In the genomic region with DNA sequence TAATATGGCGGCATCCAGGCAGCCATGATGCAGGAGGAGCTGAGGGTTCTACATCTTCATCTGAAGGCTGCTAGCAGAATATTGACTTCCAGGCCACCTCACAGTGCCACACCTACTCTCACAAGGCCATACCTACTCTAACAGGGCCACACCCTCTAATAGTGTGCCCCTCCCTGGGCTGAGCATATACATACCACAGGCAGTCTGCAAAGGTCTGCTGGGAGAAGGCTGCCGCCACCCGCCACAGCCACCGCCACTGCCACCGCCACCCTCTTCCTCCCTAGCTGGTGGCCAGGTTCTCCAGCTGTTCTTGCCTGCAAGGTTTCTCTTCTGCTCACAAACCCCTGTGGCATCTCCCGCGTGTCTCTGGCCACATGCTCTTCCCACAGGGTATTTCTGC, we compare ENCODE assay signal across 15 mouse cellular contexts. TPM values are rescaled to one million over a fixed set of nuclear protein-coding genes. Genes with fewer than 3 reads are reported as not detected.
A peak's percentile ranks its signal among the peaks of the same experiment; 100 is the strongest.
DNase-seq lines count a peak whose midpoint lies in the region; ATAC-seq and TF ChIP-seq lines count a peak whose summit lies in the region.
"Had no signal": no experiment of that assay in that cellular context is flagged by ENCODE, and none has a peak within 500 bp of the region (broad histone marks: within the 10 kb centered on the region; RNA-seq: fewer than 3 reads in every experiment).

No protein-coding gene starts in this region.

- H3K9me3 ChIP-seq in stomach, embryonic 14.5 days (ENCODE audit: control insufficient read depth, low read depth, low read length) = no peaks in the 10 kb centered on the region
- H3K9me3 ChIP-seq in forebrain, embryonic 14.5 days (replicated peaks; ENCODE audit: control insufficient read depth, low read length) = no peaks in the 10 kb centered on the region

- H3K27ac ChIP-seq in left cerebral cortex, adult 2 months = peak overlapping the region; percentile 95
- H3K27ac ChIP-seq in stomach, embryonic 14.5 days (ENCODE audit: low read length) = no peak overlapping the region
- no peak overlapping the region for H3K27ac ChIP-seq in forebrain, embryonic 14.5 days (ENCODE audit: low read depth, low read length)
- H3K27ac ChIP-seq: kidney, postnatal 0 days; macrophage had no signal

- DNase-seq in left cerebral cortex, adult 2 months (ENCODE audit: extremely low spot score in 1 of 2, low spot score in 2 of 2) = no peak
- DNase-seq in left cerebral cortex, postnatal 25 days (ENCODE audit: low spot score in 2 of 2) = no peak
- peak; percentile 42 for DNase-seq in c-Kit-negative CD71-positive TER-119-positive erythroid progenitor cells, embryonic 14.5 days (ENCODE audit: low read depth, low spot score)
- DNase-seq in liver = peak; percentile 68
- DNase-seq in adrenal gland, postnatal 4 days (ENCODE audit: low spot score in 2 of 2) = no peak
- DNase-seq in frontal cortex, postnatal 25 days (ENCODE audit: low spot score in 2 of 2) = no peak
- no peak for DNase-seq in forebrain, embryonic 14.5 days (ENCODE audit: low spot score)
- DNase-seq: adrenal gland, postnatal 25 days; heart, postnatal 36 days had no signal

- 92% methylated on average over 7 of the region's 7 CpGs for WGBS in stomach, embryonic 14.5 days
- WGBS in forebrain, embryonic 14.5 days = 93% methylated on average over 7 of the region's 7 CpGs

- H3K4me2 ChIP-seq in stomach, embryonic 14.5 days (replicated peaks; ENCODE audit: low read depth, low read length) = no peak overlapping the region
- no peak overlapping the region for H3K4me2 ChIP-seq in forebrain, embryonic 14.5 days (ENCODE audit: low read length)

- no peaks in the 10 kb centered on the region for H3K27me3 ChIP-seq in stomach, embryonic 14.5 days (ENCODE audit: control insufficient read depth, insufficient read depth, low read length)
- no peaks in the 10 kb centered on the region for H3K27me3 ChIP-seq in forebrain, embryonic 14.5 days (replicated peaks; ENCODE audit: control insufficient read depth, insufficient read depth, low read length)

- ATAC-seq in stomach, embryonic 14.5 days (ENCODE audit: insufficient number of reproducible peaks, insufficient read depth, low FRiP score, low read depth) = 0 out of 2 replicates have a peak, but pooled peaks have one; percentile 19
- ATAC-seq in forebrain, embryonic 14.5 days = no peak
- ATAC-seq: CD4-positive, CD25-positive, alpha-beta regulatory T cell, adult 4 months had no signal

- TF ChIP-seq CTCF in left cerebral cortex, adult 2 months (IDR thresholded peaks at IDR 0.05) = no peak

- H3K4me1 ChIP-seq in stomach, embryonic 14.5 days (ENCODE audit: control insufficient read depth, insufficient read depth, low read length) = peaks cover 32% of the 10 kb centered on the region
- H3K4me1 ChIP-seq in forebrain, embryonic 14.5 days (ENCODE audit: control insufficient read depth, insufficient read depth, low read length) = peaks cover 30% of the 10 kb centered on the region

- intact Hi-C loops in left cerebral cortex, adult 2 months (cut with DNase I) = loop anchor here (2.0 kb wide), 1 partner anchor 31 kb away; no protein-coding TSS in a partner anchor
- intact Hi-C loops in left cerebral cortex, postnatal 25 days (cut with DNase I) = no loop called here

- no peaks in the 10 kb centered on the region for H3K36me3 ChIP-seq in stomach, embryonic 14.5 days (ENCODE audit: control insufficient read depth, insufficient read depth, low read length)
- H3K36me3 ChIP-seq in forebrain, embryonic 14.5 days (ENCODE audit: control insufficient read depth, insufficient read depth, low read length) = no peaks in the 10 kb centered on the region

- no peak overlapping the region for H3K4me3 ChIP-seq in left cerebral cortex, adult 2 months
- H3K4me3 ChIP-seq in stomach, embryonic 14.5 days (ENCODE audit: low read depth, low read length) = no peak overlapping the region
- no peak overlapping the region for H3K4me3 ChIP-seq in forebrain, embryonic 14.5 days (ENCODE audit: low read depth, low read length)

- no peak overlapping the region for H3K9ac ChIP-seq in stomach, embryonic 14.5 days (replicated peaks; ENCODE audit: low read depth, low read length)
- H3K9ac ChIP-seq in forebrain, embryonic 14.5 days (ENCODE audit: low read length) = no peak overlapping the region

RNA-seq across cellular contexts. Expression of gene Optc, which starts 22.0 kb away (rescaled TPM):
- total RNA-seq in left cerebral cortex, adult 2 months (2021) = 1 to 10 TPM in 1 of 2 experiments, under 1 TPM in 1; 0.81 to 1.2 TPM
- 1 to 10 TPM in 1 of 2 experiments, under 1 TPM in 1; 0.94 to 2.8 TPM for total RNA-seq in left cerebral cortex, postnatal 25 days (2021)
- polyA plus RNA-seq in stomach, embryonic 14.5 days (2014; fragmentation: Nextera tagmentation; extraction: Ambion mirVana) = 1.8 and 2.1 TPM in 2 replicates
- total RNA-seq in adrenal gland, postnatal 4 days (2021) = 1 to 10 TPM; 2.1 to 3.3 TPM
- polyA plus RNA-seq in forebrain, embryonic 14.5 days (2014; fragmentation: Nextera tagmentation; extraction: Ambion mirVana) = 2.4 and 3.4 TPM in 2 replicates
- total RNA-seq: liver, adult 2 months; monocyte, adult 5-6 weeks had no signal
- polyA plus RNA-seq: CD4-positive, CD25-positive, alpha-beta regulatory T cell, adult 4 months; liver, adult 2 months; macrophage had no signal

RNA-seq across cellular contexts. Expression of gene Prelp, which starts 35.4 kb away (rescaled TPM):
- total RNA-seq in left cerebral cortex, adult 2 months (2021) = 10 to 100 TPM; 10.8 to 11.6 TPM
- 1 to 10 TPM; 7.9 to 9.0 TPM for total RNA-seq in left cerebral cortex, postnatal 25 days (2021)
- polyA plus RNA-seq in stomach, embryonic 14.5 days (2014; fragmentation: Nextera tagmentation; extraction: Ambion mirVana) = 0.91 and 1.6 TPM in 2 replicates
- total RNA-seq in adrenal gland, postnatal 4 days (2021) = 10 to 100 TPM; 16.3 to 20.1 TPM
- polyA plus RNA-seq in forebrain, embryonic 14.5 days (2014; fragmentation: Nextera tagmentation; extraction: Ambion mirVana) = 2.6 and 5.5 TPM in 2 replicates
- total RNA-seq: monocyte, adult 5-6 weeks had no signal
- polyA plus RNA-seq: CD4-positive, CD25-positive, alpha-beta regulatory T cell, adult 4 months had no signal

Comparison
In these comparisons a context has a peak if more than half of its experiments do, and no peak if none do; other contexts are left out.
1. DNase-seq: peak in c-Kit-negative CD71-positive TER-119-positive erythroid progenitor cells, embryonic 14.5 days (single experiment) and liver (single experiment); none in left cerebral cortex, adult 2 months (0 of 2), left cerebral cortex, postnatal 25 days (0 of 2), adrenal gland, postnatal 4 days (0 of 2), frontal cortex, postnatal 25 days (0 of 2) and forebrain, embryonic 14.5 days (single experiment).